Mouse (Mus musculus): ENCODE data around the gene H2-DMb2. TPM values are rescaled to one million over a fixed set of nuclear protein-coding genes. Genes with fewer than 3 reads are reported as not detected.
"Not testable (repeated sequence)": the region's sequence is repeated elsewhere in the genome, so short reads cannot be mapped to it uniquely, and the experiment has no call there.

The H2-DMb2 gene
- polyA plus RNA-seq, 1 experiment = 4.1 TPM

DNA sequence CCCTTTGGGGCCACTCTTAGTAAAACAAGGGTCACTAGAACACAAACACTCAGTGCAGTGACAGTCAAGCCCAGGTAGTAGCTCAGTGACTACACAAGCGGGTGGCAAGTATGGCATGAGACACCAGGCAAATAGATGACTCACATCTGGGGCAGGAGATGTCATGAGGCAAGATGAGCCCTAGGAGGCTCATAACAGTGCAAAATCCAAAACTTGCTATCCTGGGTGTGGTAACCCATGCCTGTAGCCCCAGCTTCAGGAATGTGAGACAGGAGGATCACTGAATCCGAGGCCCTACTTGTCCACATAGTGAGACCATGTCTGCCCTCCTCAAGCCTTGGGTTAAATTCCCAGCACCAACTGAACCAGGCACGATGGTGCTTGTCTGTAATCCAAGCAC lies 8.7 kb upstream of the H2-DMb2 start:
- DNase-seq (ENCODE audit: low spot score) = no peak

DNA sequence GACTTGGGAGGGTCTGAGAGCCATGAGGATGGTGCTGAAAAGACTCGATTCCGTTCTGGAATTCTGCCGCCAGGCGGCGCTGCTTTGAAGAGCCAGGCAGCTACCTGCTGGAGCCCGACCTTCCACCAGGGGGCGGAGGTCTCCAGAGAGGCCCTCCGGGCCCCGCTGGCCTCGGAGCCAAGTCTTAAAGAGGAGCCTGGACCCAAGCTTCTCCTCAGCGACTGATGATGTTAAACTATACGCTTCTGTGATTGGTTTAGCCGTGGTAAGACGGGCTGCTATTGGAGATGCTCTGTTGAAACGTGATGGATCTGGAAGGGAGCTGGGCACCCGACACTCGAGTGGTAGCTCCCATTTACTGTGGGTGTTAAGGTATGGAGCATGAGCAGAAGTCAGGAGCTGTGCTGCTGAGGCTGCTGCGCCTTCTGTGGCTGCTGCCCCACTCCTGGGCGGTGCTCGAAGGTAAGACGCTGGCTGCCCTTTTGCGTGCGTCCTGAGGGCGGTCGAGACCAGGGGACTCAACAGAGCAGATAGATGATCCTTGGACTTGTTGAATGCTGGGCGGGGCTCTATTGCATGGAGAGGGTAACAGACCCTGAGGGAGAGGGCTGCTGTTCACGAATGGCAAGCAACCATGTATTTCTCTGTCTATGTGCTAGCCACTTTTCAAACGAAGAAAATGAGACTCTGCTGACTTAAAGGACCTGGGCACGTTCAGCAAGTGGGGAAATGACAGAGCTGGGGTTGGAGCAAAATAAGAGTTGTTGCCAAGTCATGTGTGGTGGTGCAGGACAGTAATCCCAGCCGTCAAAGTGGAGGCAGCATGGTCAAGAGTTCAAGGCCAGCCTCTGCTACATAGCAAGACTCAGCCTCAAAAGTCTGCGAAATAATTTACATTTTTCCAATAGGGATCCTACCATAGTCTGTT lies 7.5 kb upstream of the H2-DMb2 start:
- DNase-seq (ENCODE audit: low spot score) = peak; percentile 97

DNA sequence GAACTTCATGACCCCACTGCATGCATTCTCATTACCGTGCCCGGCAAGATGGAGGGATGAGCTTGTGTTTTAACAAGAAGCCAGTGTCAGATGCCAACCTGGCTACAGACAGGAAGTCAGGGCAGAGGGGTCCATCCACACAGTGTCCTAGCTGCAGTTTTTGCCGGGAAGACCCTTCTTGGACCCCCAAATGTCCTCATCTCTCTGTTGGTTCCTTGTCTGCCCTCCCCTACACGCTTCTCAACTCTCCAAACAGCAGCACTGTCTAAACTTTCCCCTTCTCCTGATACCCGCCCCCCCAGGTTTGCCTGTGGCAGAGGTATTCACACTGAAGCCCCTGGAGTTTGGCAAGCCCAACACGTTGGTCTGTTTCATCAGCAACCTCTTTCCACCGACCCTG lies 5.5 kb upstream of the H2-DMb2 start:
- no peak for DNase-seq (ENCODE audit: low spot score)

DNA sequence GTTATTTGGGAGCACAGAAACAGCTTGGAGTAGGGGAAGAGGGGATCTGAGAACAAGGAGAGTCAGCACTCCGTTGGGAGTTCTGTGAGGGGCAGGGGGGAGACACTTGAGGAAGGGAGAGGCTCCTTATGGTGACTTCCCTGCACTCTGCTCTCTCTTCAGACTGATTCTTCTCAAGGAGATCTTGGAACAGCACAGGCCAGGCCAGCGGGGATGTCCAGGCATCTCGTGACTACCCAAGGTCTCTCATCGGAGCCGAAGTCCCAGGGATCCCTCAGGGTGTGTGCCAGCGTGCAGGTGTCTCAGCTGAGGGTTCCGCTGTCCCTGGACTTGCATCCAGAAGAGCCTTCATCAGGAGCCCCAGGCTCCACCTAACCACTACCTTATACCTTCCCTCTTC lies 4.5 kb upstream of the H2-DMb2 start:
- no peak for DNase-seq (ENCODE audit: low spot score)

DNA sequence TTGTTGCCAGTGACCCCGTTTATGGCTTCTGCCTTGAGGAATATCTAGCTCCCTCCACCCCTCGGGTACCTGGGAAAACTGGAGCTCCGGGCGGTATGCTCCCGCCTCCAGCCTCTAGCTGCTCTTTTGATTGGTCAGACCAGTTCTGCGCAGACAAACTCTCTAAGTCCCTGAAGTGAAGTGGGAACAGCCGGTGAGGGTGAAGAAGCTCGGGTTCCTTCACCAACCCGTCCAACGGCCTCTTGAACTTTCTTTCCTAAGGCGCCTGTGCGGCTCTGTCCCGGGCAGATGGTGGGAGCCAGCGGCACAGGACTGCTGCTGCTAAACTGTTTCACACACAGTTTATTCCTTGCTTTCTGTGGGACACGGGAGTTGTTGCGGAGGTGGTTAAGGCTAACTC lies 3.7 kb upstream of the H2-DMb2 start:
- no peak for DNase-seq (ENCODE audit: low spot score)

DNA sequence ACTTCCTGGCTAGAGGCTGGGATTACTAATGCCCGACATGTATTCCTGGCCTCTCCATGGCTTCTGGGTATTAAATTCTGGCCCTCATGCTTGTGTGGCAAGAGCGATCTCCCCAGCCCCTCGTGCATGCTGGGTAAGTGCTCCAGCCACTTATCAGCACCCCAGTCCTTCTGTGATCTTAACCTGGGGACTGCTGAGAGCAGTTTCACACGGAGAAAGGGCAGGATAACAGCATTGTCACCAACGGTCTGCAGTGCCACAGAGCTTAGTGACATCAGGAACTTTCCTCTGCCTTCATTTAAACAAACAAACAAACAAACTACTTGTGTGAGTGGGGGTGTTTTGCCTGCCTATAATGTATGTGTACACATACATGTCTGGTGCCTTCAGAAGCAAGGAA lies 2.9 kb upstream of the H2-DMb2 start:
- no peak for DNase-seq (ENCODE audit: low spot score)

DNA sequence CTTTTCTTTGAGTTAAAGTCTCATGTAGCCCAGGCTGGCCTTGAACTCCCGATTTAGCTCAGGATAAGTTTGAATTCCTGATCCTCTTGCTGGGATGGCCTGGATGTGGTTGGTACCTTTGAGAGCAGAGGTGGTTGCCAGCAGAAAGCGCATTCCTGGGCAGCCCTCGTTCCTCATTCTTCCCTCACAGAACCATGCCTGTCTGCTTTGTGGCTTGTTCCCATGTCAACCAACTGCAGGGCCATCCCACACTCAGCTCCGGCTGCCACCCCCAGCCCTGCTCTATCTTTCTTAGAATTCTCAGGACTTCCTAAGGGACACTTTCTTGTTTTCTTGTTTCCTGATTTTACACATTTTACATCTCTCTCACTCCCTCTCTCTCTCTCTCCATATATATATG lies 1.7 kb upstream of the H2-DMb2 start:
- DNase-seq (ENCODE audit: low spot score) = no peak

DNA sequence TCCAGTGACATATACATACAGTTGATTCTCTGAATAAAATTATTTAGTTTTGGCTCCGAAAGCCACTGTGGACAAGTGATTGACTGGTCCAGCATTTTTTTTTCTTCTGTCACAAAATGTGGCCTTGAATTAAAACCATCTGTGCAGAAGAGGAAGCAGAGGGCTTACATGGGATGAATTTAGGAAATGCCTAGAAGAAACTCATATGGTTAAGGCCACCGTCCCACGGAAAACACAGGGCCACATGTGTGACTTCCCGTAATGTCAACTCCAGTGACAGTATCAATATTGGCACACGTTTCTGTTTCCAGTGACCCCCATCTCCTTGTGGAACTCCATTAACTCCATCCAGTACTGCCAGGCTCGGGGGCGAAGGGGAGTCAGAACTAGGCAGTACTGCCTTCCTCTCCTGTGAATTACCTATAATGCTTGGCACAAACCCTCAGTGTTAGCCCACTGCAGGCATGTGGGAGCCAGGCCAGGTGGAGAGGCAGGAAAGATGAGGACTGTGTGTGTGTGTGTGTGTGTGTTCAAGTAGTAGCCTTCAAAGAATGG lies 574 bp upstream of the H2-DMb2 start:
- no peak for DNase-seq (ENCODE audit: low spot score)

DNA sequence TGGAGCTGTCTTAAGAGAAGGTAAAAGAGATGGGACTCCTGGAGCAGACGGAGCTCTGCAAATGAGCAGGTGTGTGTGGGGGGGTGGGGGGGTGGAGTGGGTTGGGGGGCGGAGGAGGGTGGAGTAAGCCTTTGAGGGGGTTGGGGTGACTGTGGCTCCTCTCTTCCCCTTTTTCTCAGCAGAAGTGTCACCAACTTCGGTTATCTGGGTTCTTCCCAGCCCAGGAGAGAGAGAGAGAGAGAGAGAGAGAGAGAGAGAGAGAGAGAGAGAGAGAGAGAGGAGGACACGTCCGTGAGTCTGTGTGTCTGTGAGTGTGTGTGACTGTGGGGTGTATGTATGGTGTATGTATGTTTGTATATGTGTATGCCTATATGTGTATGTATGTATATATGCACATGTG lies 354 bp downstream of the H2-DMb2 start:
- DNase-seq (ENCODE audit: low spot score) = no peak

DNA sequence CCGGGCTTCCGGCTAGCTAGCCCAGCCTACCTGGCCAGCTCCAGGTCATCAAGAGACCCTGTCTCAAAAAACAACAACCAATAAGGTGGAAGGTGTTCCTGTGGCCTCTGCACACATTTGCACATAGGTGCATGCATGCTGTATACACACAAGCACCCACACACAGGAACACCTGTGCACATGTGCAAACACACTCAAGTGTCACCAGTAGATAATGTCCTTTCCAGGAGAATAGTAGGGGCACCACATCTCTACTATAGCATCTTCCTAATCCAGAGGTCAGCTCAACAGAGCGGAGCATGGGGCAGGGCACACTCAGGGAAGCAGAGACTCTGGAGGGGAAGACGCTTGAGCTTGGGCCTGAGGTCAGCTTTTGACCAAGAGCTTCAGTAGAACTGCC lies 1.1 kb downstream of the H2-DMb2 start:
- DNase-seq (ENCODE audit: low spot score) = not testable (repeated sequence)

DNA sequence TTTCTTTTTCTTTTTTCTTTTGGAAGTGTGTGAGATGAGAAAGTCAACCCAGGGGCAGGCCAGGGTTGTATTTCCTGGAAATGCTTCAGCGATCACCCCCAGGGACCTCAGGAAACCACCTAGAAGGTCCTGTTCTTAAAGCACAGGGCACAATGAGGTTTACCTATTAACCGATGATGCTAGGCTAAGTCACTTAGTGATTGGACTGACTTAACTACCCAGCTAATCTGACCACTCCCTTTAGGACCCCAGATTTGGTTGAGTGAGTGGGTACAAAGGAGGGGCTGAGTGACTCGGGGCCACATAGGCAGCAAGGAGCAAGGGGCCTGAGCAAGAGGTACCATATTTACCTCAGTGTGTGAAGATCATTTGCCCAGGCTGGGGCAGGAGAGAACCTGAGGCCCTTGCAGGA lies 1.9 kb downstream of the H2-DMb2 start:
- DNase-seq (ENCODE audit: low spot score) = no peak

DNA sequence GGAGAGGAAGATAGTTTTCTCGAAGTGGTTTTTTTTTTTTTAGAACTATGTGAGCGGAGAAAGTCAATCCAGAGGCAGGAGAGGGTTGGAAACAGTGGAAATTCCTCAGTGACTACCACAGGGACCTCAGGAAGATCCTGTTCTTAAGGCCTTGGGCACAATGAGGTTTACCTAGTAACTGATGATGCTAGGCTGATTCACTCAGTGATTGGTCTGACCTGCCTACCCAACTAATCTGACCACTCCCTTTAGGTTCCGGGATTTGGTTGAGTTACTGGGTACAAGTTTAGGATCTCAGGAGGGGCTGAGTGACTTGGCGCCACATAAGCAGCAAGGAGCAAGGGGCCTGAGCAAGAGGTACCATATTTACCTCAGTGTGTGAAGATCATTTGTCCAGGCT lies 9.8 kb downstream of the H2-DMb2 start, which contains the start of gene H2-DMb1:
Gene H2-DMb1 (plus strand): TSS at position 150 of the 400 bp plus-strand sequence.
- DNase-seq (ENCODE audit: low spot score) = no peak

DNA sequence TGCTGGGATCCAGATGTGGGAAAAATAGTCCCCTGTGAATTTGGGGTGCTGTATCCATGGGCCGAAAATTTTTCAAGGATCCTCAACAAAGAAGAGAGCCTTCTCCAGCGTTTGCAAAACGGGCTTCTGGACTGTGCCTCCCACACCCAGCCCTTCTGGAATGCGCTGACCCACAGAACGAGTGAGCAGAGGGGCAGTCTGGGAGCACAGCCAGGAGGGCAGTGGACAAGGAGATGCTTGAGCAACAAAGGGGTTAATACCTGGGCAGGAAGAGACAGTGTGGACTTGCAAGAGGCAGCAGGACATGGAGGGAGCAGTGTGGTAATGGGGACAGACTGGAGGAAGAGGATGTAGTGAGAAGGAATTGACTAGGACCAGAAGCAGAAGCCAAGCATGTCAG lies 12.4 kb downstream of the H2-DMb2 start:
- no peak for DNase-seq (ENCODE audit: low spot score)

DNA sequence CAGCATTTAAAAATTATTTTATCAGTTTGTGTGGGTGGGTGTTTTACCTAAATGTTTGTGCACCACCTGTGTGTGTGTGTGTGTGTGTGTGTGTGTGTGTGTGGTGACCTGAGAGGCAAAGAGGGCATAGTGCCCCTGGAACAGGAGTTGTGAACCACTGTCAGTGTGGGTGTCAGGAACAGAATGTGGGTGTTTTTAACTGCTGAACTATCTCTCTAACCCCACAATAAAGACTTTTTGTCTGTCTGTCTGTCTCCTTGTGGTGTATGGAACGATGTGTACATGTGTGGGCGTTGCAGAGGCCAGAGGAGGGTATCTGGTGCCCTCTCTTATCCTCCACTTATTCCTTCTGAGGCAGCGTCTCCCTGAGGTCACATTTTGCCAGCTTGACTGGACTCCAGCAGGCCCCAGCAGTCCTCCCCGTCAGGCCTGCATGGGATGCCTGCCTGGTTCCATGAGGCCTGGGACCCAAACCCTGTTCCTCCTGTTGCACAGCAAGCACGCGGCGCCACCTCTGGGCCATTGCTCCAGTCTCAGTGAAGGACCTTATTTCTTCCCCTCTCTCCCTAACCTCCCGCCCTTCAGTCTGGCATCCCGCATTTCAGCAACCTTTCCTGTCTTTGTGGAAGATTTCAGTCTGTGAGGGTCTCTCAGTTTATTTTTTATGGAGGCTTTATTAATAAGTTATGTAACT lies 21.2 kb downstream of the H2-DMb2 start:
- no peak for DNase-seq (ENCODE audit: low spot score)

DNA sequence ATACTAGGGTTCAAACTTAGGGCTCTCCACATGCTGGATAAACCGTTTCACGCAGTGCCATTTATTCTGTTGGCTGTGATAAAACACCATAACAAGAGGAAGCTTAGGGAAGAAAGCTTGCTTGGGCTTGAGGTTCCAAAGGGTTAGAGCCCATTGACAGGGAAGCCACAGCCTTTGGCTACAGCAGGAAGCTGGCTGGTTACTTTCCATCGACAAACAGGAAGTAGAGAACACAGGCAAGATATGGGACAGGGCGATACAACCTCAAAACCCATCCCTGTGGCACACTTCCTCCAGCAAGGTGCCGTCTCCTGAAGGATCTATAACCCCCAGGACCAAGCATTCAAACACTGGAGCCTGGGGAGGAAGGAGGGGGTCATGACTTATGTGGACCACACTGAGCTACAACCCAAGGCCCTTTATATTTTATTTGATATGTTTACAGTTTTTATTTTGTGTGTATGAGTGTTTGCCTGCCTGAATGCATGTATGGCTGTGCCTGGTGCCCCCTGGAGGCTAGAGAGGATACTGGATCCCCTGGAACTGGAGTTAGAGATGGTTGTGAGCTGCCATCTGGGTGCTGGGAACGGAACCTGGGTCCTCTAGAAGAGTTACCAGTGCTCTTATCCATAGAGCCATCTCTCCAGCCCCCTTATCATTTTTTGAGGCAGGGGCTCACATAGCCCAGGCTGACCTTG lies 22.1 kb downstream of the H2-DMb2 start:
- no peak for DNase-seq (ENCODE audit: low spot score)

DNA sequence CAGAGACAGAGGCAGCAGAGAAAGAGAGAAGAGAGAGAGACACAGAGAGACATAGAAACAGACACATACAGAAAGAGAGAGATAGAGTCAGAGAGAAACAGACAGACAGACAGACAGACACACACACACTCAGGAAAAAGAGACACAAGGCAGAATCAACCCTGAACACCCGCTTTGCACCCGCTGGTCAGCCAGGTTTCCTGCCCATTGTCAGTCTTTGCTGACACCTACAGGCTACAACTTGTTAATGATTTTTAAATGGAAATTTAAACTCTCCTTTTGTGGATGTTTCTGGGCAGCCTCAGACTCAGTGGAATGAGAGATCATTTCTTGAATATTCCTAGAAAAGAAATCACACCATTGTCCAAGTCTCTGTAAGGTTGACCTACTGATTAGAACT lies 26.2 kb downstream of the H2-DMb2 start:
- no peak for DNase-seq (ENCODE audit: low spot score)

DNA sequence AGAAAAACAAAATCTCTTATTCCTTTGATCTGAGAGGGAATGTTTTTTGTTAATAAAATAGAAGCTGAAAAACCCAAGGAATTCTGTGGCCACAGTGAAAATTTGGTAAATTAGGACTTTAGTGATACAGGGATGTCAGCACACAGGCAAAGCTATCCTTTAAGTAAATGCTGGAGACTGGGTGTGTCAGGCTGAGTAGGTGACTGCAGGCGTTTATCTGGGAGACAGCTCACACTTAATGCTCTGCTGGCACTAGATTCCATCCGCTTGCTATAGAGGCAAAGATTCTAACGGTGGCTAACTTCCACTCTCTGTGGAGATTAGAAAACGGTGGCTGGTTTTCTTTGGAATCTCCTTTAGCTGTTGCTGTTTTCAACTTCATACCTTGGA lies 27.4 kb downstream of the H2-DMb2 start:
- no peak for DNase-seq (ENCODE audit: low spot score)

DNA sequence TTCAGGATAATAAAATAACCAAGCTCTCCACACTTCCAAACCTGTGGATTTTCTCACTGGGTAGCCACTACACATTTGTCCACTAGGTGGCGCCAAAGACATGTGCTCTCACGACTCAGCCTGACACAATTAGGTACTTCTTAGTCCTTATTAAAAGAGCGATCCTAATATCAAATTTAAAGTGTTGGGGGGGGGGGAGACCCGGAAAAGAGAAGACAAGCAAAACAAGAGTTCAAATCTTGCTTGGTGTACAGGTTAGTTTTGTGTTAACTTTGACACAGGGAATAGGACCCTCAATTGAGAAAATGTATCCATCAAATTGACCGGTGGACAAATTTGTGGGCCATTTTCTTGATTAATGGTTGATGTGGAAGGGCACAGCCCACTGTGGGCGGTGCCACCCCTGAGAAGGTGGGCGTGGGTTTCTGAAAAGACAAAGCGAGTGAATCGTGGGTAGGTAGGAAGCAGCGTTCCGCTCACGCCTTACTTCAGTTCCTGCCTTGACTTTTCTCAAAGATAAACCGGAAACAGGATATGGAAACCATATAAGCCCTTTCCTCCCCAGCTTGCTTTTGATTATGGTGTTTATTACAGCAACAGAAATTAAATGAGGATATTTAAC lies 27.9 kb downstream of the H2-DMb2 start:
- DNase-seq (ENCODE audit: low spot score) = peak; percentile 52

DNA sequence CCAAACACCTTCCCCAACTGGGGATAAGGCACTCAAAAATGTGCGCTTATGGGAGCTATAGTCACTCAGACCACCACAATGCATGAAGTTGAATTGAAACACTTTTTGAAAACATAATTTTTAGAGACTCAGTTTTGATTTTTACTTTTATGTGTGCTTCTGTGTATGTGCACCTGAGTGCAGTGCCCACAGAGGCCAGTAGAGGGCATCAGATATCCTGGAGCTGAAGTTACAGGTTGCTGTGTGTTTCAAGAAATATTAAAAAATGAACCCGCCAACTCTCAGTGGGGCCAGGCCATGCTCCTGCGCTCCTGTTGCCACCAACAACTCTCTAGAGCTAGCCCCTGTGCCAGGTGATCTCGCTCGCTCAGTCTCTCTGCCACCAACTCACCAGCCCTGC lies 29.4 kb downstream of the H2-DMb2 start:
- DNase-seq (ENCODE audit: low spot score) = no peak

DNA sequence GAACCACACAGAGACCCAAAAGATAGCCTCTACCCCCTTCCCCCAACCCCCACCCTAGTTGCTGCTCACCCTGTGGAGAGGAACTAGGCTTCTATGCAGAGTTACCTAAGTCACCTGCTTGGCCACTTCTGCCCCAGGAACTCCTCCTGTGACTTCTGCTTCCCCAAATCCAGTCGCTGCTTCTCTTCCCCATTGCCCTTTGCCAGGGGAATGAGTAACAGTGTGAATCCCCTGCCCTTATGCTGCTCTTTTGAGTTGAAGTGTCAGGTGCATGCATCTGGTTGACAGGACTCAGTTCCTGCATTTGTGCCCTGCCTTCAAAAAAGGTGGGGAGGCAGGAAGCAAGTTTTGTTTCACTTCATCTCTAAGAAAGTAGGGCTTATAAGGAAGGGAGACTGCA lies 31.0 kb downstream of the H2-DMb2 start:
- DNase-seq (ENCODE audit: low spot score) = no peak

DNA sequence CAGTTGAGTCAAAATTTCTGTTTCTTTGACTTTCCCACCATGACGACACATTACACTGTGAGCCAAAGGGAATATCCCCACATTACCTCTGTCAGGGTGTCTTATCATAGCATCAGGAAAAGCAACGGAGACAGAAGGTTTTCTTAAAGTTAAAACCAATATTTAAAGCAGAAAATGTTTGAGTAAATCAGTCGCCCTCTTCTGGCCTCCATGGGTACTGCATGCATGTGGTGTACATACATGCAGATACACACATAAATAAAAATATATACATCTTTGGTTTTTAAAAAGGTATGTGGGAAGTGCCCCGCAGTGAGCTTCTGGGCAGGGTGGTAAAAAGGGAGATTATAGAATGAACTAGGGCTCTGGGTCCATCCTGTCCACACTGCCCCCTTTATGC lies 34.1 kb downstream of the H2-DMb2 start:
- DNase-seq (ENCODE audit: low spot score) = no peak

DNA sequence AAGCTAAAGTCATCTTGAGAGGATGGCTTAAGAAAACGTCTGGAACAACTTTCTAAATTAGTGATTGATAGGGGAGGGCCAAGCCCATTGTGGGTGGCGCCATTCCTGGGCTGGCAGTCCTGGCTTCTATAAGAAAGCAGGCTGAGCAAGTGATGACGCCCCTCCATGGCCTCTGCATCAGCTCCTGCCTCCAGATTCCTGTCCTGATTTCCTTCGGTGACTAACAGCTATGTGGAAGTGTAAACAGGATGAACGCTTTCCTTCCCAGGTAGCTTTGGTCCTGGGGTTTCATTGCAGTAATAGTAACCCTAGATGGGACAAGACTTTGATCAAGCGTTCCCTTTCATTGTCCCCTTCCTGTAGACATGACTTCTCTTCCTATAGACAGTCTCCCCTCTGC lies 35.9 kb downstream of the H2-DMb2 start:
- no peak for DNase-seq (ENCODE audit: low spot score)

Measured in urinary bladder, adult 2 months (tissue).